Mouse (Mus musculus) CH12.LX (cell line): ENCODE data around the gene Nme3. TPM values are rescaled to one million over a fixed set of nuclear protein-coding genes. Genes with fewer than 3 reads are reported as not detected.

ENCODE experiments used
- DNase-seq: peaks from one replicate; pipeline ENCODE4 v3.0.0-alpha.2; 2013; ENCODE audit errors: extremely low read depth
- H3K27ac ChIP-seq: 2 replicates; pipeline ENCODE4 v1.5.1; 2012; ENCODE audit warnings: low read depth, mild to moderate bottlenecking, control low read depth, moderate library complexity; ENCODE audit not compliant: insufficient read depth
- H3K27me3 ChIP-seq: replicated peaks from 2 replicates; pipeline ENCODE3; 2012; ENCODE audit warnings: inconsistent platforms
- H3K36me3 ChIP-seq, 2 experiments: replicated peaks in 1 of 2; 2 replicates each; pipeline versions ENCODE3 to v1.6.1; 2012; ENCODE audit warnings: inconsistent platforms in 1 of 2, low read length in 1 of 2, mild to moderate bottlenecking in 1 of 2, mixed read lengths in 1 of 2, moderate library complexity in 1 of 2; ENCODE audit not compliant: control insufficient read depth in 1 of 2, insufficient read depth in 1 of 2
- H3K4me1 ChIP-seq, 2 experiments: 2 replicates each; pipeline ENCODE4 v1.6.1; 2012; ENCODE audit warnings: inconsistent platforms in 1 of 2, moderate library complexity in 1 of 2; ENCODE audit not compliant: insufficient read depth in 2 of 2, control insufficient read depth in 1 of 2
- H3K4me2 ChIP-seq: 2 replicates; pipeline ENCODE4 v1.6.1; 2012; ENCODE audit warnings: low read depth, mild to moderate bottlenecking, control low read depth; ENCODE audit not compliant: poor library complexity, insufficient read depth, severe bottlenecking
- H3K4me3 ChIP-seq, 3 experiments: fragments of 150-350 bp in 1 of 3; sonication (generic) in 1 of 3; replicated peaks in 1 of 3; 2 replicates each; pipeline versions ENCODE3 to v1.5.1; 2011 to 2012; ENCODE audit warnings: low read depth in 2 of 3, low read length in 2 of 3, mild to moderate bottlenecking in 2 of 3, moderate library complexity in 2 of 3, control low read depth in 1 of 3, improper control_type of control experiment in 1 of 3, inconsistent platforms in 1 of 3, mixed read lengths in 1 of 3; ENCODE audit not compliant: poor library complexity in 1 of 3
- H3K79me2 ChIP-seq: replicated peaks from 2 replicates; pipeline ENCODE4 v1.6.1; 2012; ENCODE audit warnings: mild to moderate bottlenecking, moderate library complexity; ENCODE audit not compliant: control insufficient read depth, poor library complexity, insufficient read depth, severe bottlenecking; ENCODE audit errors: extremely low read depth
- H3K9ac ChIP-seq: 2 replicates; pipeline ENCODE4 v1.6.1; 2012; ENCODE audit warnings: low read depth, mild to moderate bottlenecking, control low read depth, moderate library complexity; ENCODE audit not compliant: insufficient read depth
- H3K9me3 ChIP-seq: replicated peaks from 2 replicates; pipeline ENCODE3; 2012; ENCODE audit warnings: low read length, inconsistent platforms, mixed read lengths
- CHD1 ChIP-seq: IDR thresholded peaks from 2 replicates; pipeline ENCODE4 v1.6.1; 2012; ENCODE audit warnings: low read depth, low read length, improper control_type of control experiment, inconsistent platforms
- CTCF ChIP-seq, 2 experiments: IDR thresholded peaks in 1 of 2; conservative IDR thresholded peaks in 1 of 2; 2 replicates each; pipeline ENCODE4 v1.5.1; 2011 to 2012; ENCODE audit warnings: low read depth in 2 of 2, low read length in 2 of 2, improper control_type of control experiment in 1 of 2, inconsistent platforms in 1 of 2, mild to moderate bottlenecking in 1 of 2, moderate library complexity in 1 of 2
- E2F4 ChIP-seq: IDR thresholded peaks from 2 replicates; pipeline ENCODE4 v1.6.1; 2011; ENCODE audit warnings: low read depth, low read length, improper control_type of control experiment; ENCODE audit not compliant: insufficient replicate concordance
- ELF1 ChIP-seq: IDR thresholded peaks from 2 replicates; pipeline ENCODE4 v1.6.1; 2014; ENCODE audit warnings: low read depth, mild to moderate bottlenecking, inconsistent platforms, low read length, improper control_type of control experiment
- JUN ChIP-seq: IDR thresholded peaks from 2 replicates; pipeline ENCODE4 v1.6.1; 2011; ENCODE audit warnings: low read depth, mild to moderate bottlenecking, low read length, improper control_type of control experiment, moderate library complexity; ENCODE audit not compliant: insufficient read depth
- JUND ChIP-seq: conservative IDR thresholded peaks from 2 replicates; pipeline ENCODE4 v1.6.1; 2011; ENCODE audit warnings: low read depth, low read length, improper control_type of control experiment
- KAT2A ChIP-seq: IDR thresholded peaks from 2 replicates; pipeline ENCODE4 v1.6.1; 2012; ENCODE audit warnings: low read length, improper control_type of control experiment, inconsistent platforms; ENCODE audit not compliant: insufficient replicate concordance
- MAX ChIP-seq: IDR thresholded peaks from 2 replicates; pipeline ENCODE4 v1.6.1; 2011; ENCODE audit warnings: low read length, improper control_type of control experiment
- MAZ ChIP-seq: IDR thresholded peaks from 2 replicates; pipeline ENCODE4 v1.6.1; 2012; ENCODE audit warnings: low read depth, mild to moderate bottlenecking, inconsistent platforms, low read length, improper control_type of control experiment, moderate library complexity
- MEF2A ChIP-seq: IDR thresholded peaks from 2 replicates; pipeline ENCODE4 v1.6.1; 2014; ENCODE audit warnings: low read depth, mild to moderate bottlenecking, inconsistent platforms, low read length, improper control_type of control experiment, borderline replicate concordance
- MXI1 ChIP-seq: IDR thresholded peaks from 2 replicates; pipeline ENCODE4 v1.6.1; 2011; ENCODE audit warnings: mild to moderate bottlenecking, low read depth, low read length, improper control_type of control experiment
- NRF1 ChIP-seq: IDR thresholded peaks from 2 replicates; pipeline ENCODE4 v1.6.1; 2014; ENCODE audit warnings: low read depth, mild to moderate bottlenecking, inconsistent platforms, low read length, improper control_type of control experiment, moderate library complexity
- POLR2AphosphoS2 ChIP-seq: IDR thresholded peaks from 2 replicates; pipeline ENCODE4 v1.6.1; 2011; ENCODE audit warnings: low read depth, low read length, improper control_type of control experiment
- RAD21 ChIP-seq: IDR thresholded peaks from 2 replicates; pipeline ENCODE4 v1.6.1; 2011; ENCODE audit warnings: low read depth, mild to moderate bottlenecking, low read length, improper control_type of control experiment, moderate library complexity
- SIN3A ChIP-seq: IDR thresholded peaks from 2 replicates; pipeline ENCODE4 v1.6.1; 2012; ENCODE audit warnings: low read length, improper control_type of control experiment, inconsistent platforms
- SMC3 ChIP-seq: IDR thresholded peaks from 2 replicates; pipeline ENCODE4 v1.6.1; 2011; ENCODE audit warnings: low read depth, low read length, improper control_type of control experiment
- TCF12 ChIP-seq: IDR thresholded peaks from 2 replicates; pipeline ENCODE4 v1.6.1; 2014; ENCODE audit warnings: low read depth, mild to moderate bottlenecking, inconsistent platforms, low read length, improper control_type of control experiment
- USF2 ChIP-seq: conservative IDR thresholded peaks from 2 replicates; pipeline ENCODE4 v1.6.1; 2011; ENCODE audit warnings: low read depth, low read length, improper control_type of control experiment
- ZC3H11A ChIP-seq: IDR thresholded peaks from 2 replicates; pipeline ENCODE4 v1.6.1; 2012; ENCODE audit warnings: low read depth, mild to moderate bottlenecking, inconsistent platforms, low read length, improper control_type of control experiment
- dilution Hi-C: fragments of 300-500 bp; cut with MboI; formaldehyde crosslinking; loops from 2 replicates; pipeline ENCODE4 v1.14.3; 2020; ENCODE audit warnings: low sequenced_read_pairs; ENCODE audit not compliant: extremely low pct_unique_long_range_greater_than_20kb, extremely low pct_ligation_motif_present
- in situ Hi-C: fragments of 300-500 bp; cut with MboI; formaldehyde crosslinking; loops from 3 replicates; pipeline ENCODE4 v1.14.3; 2019; ENCODE audit warnings: low sequenced_read_pairs, low pct_ligation_motif_present, low pct_unique_long_range_greater_than_20kb, mixed read lengths
- polyA plus RNA-seq: library from polyadenylated mRNA; unstranded; fragments of >175 nt; gene quantifications from 2 replicates; pipeline ENCODE4 v1.2.1, GENCODE M21; 2012; ENCODE audit warnings: low read depth; ENCODE audit not compliant: insufficient read length
- total RNA-seq, 2 experiments: library from RNA; depleted of rRNA; stranded (reverse); fragments of 300-350 nt in 1 of 2; fragments of >200 nt in 1 of 2; gene quantifications; 2 replicates each; pipeline ENCODE4 v1.2.3; 2012 to 2014

Gene Nme3
- total and polyA plus RNA-seq, 3 experiments, result 11.4 to 16.7 (median 13.8) TPM

DNA sequence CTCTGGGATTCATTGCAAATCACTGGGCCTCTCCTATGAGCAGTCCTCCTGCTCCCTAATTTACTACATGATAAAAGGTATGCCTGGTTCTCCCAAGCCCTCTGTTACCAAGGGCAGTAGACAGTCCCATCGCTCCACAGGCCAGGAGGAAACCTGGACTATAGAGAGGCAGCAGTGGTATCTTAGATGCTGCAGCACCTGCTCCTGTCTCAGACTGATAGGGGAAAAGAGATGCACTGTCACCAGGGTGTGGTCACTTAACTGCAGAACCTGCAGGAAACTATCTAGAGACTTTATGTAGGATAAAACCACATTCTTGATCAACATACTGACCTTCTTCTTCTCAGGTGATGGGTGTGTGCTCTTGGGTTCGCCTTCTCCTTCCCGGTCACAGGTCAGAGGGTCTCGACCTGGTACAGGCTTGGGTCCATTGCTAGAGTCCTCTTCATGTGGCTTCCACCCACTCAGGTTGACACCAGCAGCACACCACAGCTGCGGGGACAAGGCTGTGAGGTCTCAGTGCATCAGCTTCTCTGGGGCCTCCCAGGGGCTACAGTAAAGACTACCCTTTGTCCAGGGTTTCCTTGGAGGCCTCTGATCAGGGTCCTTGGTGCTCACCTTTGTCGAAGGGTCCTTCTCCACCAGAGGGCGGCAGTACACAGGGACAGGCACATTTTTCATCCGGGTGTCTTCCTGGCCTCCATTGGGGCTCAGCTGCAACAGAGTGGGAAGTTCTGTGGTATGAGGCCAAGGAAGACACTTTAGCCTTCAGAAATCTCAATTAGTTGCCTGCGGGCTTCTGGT is 6.6 kb downstream of the Nme3 start:
- in situ Hi-C loops, result no loop called here
- Histone ChIP-seq H3K4me2 (no peak overlapping the region), H3K79me2 (no peaks in the 10 kb centered on the region), H3K4me3 (no peak overlapping the region), H3K27ac (no peak overlapping the region), H3K27me3 (no peaks in the 10 kb centered on the region), H3K9ac (no peak overlapping the region), H3K4me1 (peaks cover 4 to 8% of the 10 kb centered on the region in 2 experiments; a peak in 2 of 4 replicates), H3K9me3 (no peaks in the 10 kb centered on the region), H3K36me3 (peaks cover 98 to 100% of the 10 kb centered on the region in 2 experiments)
- no peak for DNase-seq
- TF ChIP-seq POLR2AphosphoS2 (no peak), MEF2A (no peak), RAD21 (peak; percentile 19), SMC3 (peak; percentile 13; the same call in 1 of the 2 replicates), CTCF (conservative IDR thresholded peaks at IDR 0.05 in 1 of 2, IDR thresholded peaks at IDR 0.05 in 1 of 2; ENCODE audit: low read depth in 2 of 2, low read length in 2 of 2) (peak in 1 of 2 experiments; percentile 54; a peak in 2 of 4 replicates), USF2 (no peak)
- dilution Hi-C loops, result no loop called here

DNA sequence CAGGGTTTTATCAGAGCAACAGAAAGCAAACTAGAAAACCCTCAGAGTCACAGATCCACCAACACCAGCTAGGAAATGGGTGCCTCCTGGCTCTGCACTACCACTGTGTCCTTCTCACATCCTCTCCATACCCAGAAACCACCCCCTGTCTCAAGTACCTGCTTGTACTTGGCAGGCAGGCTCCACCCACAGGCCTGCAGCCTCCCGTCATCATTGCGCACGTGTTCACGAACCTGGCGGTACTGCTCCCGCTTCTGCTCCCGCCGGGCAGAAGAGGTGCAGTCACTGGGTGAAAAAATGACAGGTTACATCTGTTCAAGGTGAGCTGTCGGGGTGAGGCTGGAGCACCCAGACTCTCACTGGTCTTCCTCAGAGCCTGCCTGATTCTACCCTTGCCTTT is 7.5 kb downstream of the Nme3 start:
- Histone ChIP-seq H3K9me3 (no peaks in the 10 kb centered on the region), H3K4me3 (no peak overlapping the region), H3K36me3 (peaks cover 98 to 100% of the 10 kb centered on the region in 2 experiments), H3K79me2 (no peaks in the 10 kb centered on the region), H3K9ac (no peak overlapping the region), H3K4me2 (no peak overlapping the region), H3K27ac (no peak overlapping the region), H3K4me1 (0 out of 4 replicates have a peak, but pooled peaks cover 0 to 2% of the 10 kb centered on the region in 2 experiments), H3K27me3 (no peaks in the 10 kb centered on the region)
- in situ Hi-C loops, result no loop called here
- dilution Hi-C loops, result no loop called here
- no peak for DNase-seq
- no peak for TF ChIP-seq E2F4
- TF ChIP-seq MXI1, result no peak
- no peak for TF ChIP-seq MAZ
- TF ChIP-seq ELF1, result no peak
- no peak for TF ChIP-seq SIN3A
- TF ChIP-seq JUN, result no peak
- TF ChIP-seq CHD1, result no peak
- TF ChIP-seq ZC3H11A, result no peak
- no peak for TF ChIP-seq SMC3
- TF ChIP-seq KAT2A, result no peak
- no peak for TF ChIP-seq CTCF (conservative IDR thresholded peaks at IDR 0.05 in 1 of 2, IDR thresholded peaks at IDR 0.05 in 1 of 2; ENCODE audit: low read depth in 2 of 2, low read length in 2 of 2)
- no peak for TF ChIP-seq TCF12
- TF ChIP-seq MAX, result no peak
- TF ChIP-seq NRF1, result no peak
- TF ChIP-seq JUND, result no peak
